Mouse (Mus musculus) embryo, embryonic 11 days (tissue): ENCODE data around the gene Dnajc22.
"Not testable (repeated sequence)": the region's sequence is repeated elsewhere in the genome, so short reads cannot be mapped to it uniquely, and the experiment has no call there.

Source experiments
- DNase-seq: peaks from one replicate; pipeline ENCODE4 v3.0.0-alpha.2; 2015

Gene Dnajc22

GRCm38 (mm10) chr15:99092870-99093269 is at the start of gene Dnajc22:
Gene Dnajc22, plus strand, starts transcription at chr15:99093170.
- peak; percentile 18 for DNase-seq

GRCm38 (mm10) chr15:99044854-99045253 is 48.1 kb upstream of the Dnajc22 start:
- no peak for DNase-seq

DNA sequence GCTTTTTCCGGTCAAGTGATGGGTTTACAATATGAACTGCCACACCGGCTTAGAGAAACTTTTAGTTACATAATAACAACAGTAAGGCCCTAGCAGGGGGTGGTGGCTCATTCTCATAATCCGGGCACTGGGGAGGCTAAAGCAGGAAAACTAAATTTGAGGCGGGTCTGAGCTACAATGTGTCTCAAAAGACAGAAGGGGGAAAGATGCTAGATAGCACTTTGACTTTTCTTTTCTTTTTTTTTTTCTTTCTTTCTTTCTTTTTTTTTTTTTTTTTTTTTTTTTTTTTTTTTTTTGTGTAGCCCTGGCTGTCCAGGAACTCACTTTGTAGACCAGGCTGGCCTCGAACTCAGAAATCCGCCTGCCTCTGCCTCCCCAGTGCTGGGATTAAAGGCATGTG is 47.2 kb upstream of the Dnajc22 start:
- not testable (repeated sequence) for DNase-seq

- DNase-seq = peak; percentile 86
Measured at GRCm38 (mm10) chr15:99049473-99050253, 43.3 kb upstream of the Dnajc22 start.

DNA sequence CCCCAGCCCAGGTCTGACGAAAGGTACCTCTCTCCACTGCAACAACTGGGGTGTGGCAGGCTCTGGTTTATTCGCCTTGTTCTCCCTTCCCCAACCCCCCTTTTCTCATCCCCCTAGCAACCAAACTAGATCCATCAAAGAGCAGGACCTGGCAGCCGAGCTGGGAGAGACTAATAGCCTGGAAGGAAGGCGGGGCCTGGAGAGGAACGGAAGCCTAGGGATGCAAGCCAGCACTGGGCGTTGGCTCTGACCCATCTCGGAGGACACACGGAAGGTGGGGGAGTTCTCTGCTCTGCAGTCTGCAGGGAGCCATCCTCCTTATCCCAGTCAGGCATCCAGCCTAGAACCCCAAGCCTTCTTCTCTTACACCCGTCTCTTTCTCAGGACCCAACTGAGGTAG is 39.6 kb upstream of the Dnajc22 start:
- peak; percentile 45 for DNase-seq

GRCm38 (mm10) chr15:99055040-99055439 is 37.9 kb upstream of the Dnajc22 start, which contains the start of gene Prph:
Gene Prph, plus strand, starts transcription at chr15:99055174.
- DNase-seq = no peak

GRCm38 (mm10) chr15:99055511-99055961 is 37.4 kb upstream of the Dnajc22 start:
- DNase-seq = peak; percentile 65

GRCm38 (mm10) chr15:99056332-99056731 is 36.6 kb upstream of the Dnajc22 start:
- DNase-seq = peak; percentile 50

DNA sequence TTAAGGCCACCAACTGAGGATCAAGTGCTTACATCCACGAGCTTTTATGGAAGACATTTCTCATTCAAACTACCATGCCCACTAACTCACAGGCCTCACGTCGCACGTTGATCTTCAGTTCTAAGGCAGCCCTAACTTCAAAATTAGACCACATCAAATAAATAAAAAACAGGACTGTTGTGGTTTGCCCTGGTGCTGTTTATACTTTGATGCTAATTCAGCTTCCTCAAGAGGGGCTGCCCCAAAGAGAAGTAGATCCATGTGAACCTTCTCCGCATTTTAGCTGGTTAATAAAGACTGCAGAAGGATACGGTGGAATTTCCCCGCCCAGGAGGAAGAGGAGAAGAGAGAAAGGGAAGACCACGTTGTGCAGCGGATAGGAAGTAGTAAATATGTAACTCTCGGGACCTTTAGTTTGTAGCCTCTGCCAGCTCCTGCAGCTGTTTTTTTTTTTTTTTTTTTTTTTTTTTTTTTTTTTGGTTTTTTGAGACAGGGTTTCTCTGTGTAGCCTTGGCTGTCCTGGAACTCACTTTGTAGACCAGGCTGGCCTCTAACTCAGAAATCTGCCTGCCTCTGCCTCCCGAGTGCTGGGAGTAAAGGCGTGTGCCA is 27.3 kb upstream of the Dnajc22 start:
- no peak for DNase-seq

GRCm38 (mm10) chr15:99071988-99072387 is 21.0 kb upstream of the Dnajc22 start:
- DNase-seq = no peak

DNA sequence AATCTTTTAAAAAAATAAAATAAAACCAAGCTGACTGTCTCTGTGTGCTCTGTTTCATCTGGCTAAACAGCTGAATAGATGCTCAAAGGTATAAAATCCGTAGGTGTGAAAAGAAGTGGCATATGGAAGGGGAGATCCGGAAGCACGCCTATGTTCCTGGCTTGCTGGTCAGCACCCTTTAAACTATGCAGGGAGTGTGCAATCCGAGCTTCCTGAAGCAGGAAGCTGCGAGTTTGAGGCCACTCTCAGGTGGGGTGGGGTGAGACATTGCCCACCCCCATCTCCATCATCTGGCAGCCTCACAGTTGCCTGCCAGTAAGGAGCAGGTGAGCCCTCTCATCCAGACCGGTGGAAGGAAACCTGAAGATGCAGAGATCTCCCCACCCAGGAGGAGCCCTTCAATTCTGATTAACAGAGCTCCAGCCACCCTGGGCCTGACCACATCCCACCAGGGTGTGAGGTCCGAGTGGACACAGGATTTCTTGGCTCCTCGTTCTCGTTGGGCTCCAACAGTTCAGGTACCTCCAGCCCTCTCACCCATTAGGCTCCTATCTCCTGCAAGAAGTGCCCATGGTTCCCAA is 18.9 kb upstream of the Dnajc22 start, which contains the start of gene Troap:
Gene Troap, plus strand, starts transcription at position 557 of the 581 bp plus-strand sequence.
- DNase-seq = no peak

DNA sequence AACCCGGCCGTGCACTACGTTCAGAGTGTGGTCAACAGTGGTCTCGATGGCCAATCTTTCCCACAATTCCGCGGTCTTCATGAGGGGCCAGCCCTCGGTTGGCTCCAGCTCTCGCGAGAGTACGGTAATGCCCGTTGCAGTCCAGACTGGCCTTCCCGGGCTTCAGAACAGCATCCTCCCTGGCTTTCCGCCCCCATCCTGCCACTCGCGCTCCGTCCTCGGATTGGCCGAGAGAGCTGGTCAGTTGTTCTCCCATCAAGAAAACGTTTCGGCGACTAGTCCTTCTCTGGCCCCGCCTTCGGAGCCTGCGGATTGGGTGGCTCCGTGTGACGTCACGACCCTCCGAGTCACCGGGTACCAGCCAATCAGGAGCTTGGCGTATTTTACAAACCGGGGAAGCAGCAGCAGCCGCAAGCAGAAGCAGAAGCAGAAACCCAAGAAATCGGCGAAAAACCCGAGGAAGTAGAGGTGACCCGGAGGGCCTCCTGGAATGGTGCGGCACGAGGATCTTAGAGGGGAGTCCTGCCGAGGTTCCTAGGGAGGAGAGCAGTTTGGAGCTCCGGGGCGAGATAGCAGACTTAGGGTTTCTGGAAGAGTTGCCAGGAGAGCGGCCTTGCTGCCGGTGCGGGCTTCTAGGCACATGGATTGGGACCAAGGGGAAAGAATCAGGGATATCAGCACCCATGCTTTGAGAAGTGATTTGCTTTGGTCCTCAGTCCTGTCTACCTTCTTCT is 18.2 kb upstream of the Dnajc22 start:
- peak; percentile 99 for DNase-seq

GRCm38 (mm10) chr15:99076011-99076410 is 17.0 kb upstream of the Dnajc22 start:
- peak; percentile 60 for DNase-seq

GRCm38 (mm10) chr15:99078181-99078910 is 14.6 kb upstream of the Dnajc22 start:
- DNase-seq = no peak

DNA sequence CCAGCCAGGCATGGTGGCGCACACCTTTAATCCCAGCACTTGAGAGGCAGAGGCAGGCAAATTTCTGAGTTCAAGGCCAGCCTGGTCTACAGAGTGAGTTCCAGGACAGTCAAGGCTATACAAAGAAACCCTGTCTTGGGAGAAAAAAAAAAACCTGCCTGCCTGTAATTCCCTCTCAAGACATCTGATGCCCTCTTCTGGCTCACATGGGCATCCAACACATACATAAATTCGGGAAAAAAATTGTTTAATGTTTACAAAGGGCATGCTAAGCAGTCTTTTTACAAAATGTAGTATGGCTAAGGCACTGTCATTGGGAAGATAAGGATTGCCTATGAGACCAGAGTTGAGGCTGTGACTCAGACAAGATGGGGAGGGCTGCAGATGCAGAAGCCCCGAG is 13.2 kb upstream of the Dnajc22 start:
- DNase-seq = no peak

DNA sequence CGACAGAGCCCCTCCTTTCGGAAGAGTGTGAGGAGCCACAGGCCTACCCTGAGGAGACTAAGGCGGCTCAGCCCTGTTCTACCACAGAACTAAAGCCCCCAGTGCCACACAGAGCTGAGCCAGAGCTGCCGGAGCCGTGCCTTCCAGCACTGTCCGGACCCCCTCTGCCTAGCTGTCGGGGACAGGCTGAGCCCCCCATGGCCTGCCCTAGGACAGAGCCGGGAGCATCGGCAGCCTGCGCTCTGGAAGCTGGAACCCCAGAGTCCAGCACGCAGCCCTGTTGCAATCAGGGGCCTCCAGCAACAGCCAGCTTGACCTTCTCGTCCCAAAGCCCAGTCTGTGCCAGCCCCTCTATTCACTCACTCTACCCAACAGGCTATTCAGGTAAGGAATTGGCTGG is 10.6 kb upstream of the Dnajc22 start:
- DNase-seq = no peak

GRCm38 (mm10) chr15:99082840-99083239 is 10.1 kb upstream of the Dnajc22 start:
- no peak for DNase-seq

- peak; percentile 61 for DNase-seq
Measured at GRCm38 (mm10) chr15:99083258-99083657, 9.7 kb upstream of the Dnajc22 start.

GRCm38 (mm10) chr15:99083867-99084557 is 9.0 kb upstream of the Dnajc22 start:
- peak; percentile 42 for DNase-seq

DNA sequence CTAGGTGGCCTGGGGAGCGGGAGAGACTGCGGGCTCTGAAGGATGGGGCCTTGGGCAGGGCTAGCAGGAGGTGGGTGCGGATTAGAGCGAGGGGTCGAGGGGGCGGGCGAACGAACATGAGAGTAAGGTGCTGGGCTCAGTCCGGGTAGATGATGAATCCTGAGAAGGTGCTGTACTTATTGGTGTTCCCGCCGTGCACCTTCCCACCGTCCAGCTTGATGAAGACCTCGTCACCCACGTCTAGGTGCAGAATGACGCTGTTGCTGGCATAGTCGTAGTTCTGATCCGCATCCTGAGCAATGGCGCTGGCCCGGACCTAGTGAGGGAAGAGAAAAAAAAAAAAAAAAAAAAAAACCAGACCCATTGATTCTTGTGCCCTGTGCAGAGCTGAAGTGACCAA is 8.4 kb upstream of the Dnajc22 start:
- DNase-seq = no peak

DNA sequence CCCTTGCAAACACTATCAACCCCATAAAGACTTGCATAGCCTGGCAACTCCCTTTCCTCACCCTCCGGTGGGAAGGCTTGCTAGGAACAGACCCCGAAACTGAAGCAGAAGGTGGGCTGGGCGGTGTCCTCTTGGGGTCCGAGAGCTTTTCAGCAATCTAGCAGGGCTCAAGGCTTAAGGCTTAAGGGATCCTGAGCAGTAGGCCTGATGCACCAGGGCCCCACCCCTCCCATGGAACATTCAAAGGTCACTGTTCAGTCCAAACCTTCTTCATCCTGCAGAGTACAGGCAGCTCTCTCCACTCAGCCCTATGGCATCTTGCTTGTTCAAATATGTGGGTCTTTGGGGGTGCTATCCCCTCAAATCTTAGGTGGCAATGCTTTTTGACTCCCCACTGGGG is 7.0 kb upstream of the Dnajc22 start:
- DNase-seq = no peak
